Mouse (Mus musculus): ENCODE measurements around the gene Map7.

DNA sequence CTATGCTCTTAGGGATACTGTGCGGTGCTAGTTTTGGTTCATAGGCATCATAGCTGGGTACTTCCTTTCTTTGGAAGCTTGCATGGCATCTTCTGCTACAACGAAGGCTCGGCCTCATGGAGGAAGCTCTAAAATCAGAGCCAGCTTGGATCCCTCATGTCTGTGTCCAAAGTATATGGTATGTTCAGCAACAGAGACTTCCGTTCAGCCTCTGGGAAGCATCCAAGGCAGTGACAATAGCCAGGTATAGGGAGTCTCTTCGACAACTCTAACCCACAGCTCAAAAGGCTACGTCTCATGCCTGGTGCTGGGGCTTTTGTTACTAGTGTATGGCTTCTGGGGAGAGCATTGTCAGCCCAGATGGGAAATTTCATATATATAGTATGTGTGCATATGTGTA lies 46.8 kb upstream of the Map7 start:
- TF ChIP-seq CHD2 (IDR thresholded peaks at IDR 0.05; ENCODE audit: low read depth, low read length) (no peak), ZNF384 (IDR thresholded peaks at IDR 0.05; ENCODE audit: low read depth, low read length) (no peak), ZC3H11A (IDR thresholded peaks at IDR 0.05; ENCODE audit: borderline replicate concordance, low read depth, low read length) (no peak), HCFC1 (IDR thresholded peaks at IDR 0.05; ENCODE audit: borderline replicate concordance, insufficient read depth, low read length) (no peak)

Measured in ES-E14 (cell line).